Mouse (Mus musculus) ES-E14 (cell line): ENCODE measurements at regions not wholly inside any gene's neighbourhood (a gene's known extent, or its start where the extent isn't known, plus 50 kb on each side); places are given as distances from the start of the nearest gene placed in this dataset.

Experiments
- DNase-seq: peaks from one replicate; pipeline ENCODE4 v3.0.0-alpha.2; 2013; ENCODE audit warnings: low read depth, low spot score
- H3K27ac ChIP-seq: 2 replicates; pipeline ENCODE4 v1.5.1; 2012; ENCODE audit warnings: low read depth, mild to moderate bottlenecking, low read length, moderate library complexity, mixed read lengths; ENCODE audit not compliant: poor library complexity, insufficient read depth, severe bottlenecking
- H3K36me3 ChIP-seq: 2 replicates; pipeline ENCODE4 v1.6.1; 2012; ENCODE audit warnings: mild to moderate bottlenecking, low read length, moderate library complexity, mixed read lengths; ENCODE audit not compliant: control insufficient read depth, poor library complexity, insufficient read depth, severe bottlenecking
- H3K4me1 ChIP-seq, 2 experiments: fragments of 150-350 bp in 1 of 2; sonication (generic) in 1 of 2; 2 replicates each; pipeline ENCODE4 v1.6.1; 2012; ENCODE audit warnings: low read length in 2 of 2, mild to moderate bottlenecking in 1 of 2, mixed read lengths in 1 of 2; ENCODE audit not compliant: control insufficient read depth in 2 of 2, insufficient read depth in 2 of 2, poor library complexity in 1 of 2
- H3K4me3 ChIP-seq, 2 experiments: fragments of 150-350 bp in 1 of 2; sonication (generic) in 1 of 2; 2 replicates each; pipeline ENCODE4 v1.5.1; 2012; ENCODE audit warnings: low read length in 2 of 2, low read depth in 1 of 2, mild to moderate bottlenecking in 1 of 2, mixed read lengths in 1 of 2; ENCODE audit not compliant: insufficient read depth in 1 of 2, poor library complexity in 1 of 2, severe bottlenecking in 1 of 2
- H3K9ac ChIP-seq: 2 replicates; pipeline ENCODE4 v1.6.1; 2012; ENCODE audit warnings: low read depth, mild to moderate bottlenecking, low read length, mixed read lengths; ENCODE audit not compliant: poor library complexity, insufficient read depth, severe bottlenecking
- H3K9me3 ChIP-seq: fragments of 150-350 bp; sonication (generic); 2 replicates; pipeline ENCODE4 v1.6.1; 2012; ENCODE audit warnings: low read depth, mild to moderate bottlenecking, low read length; ENCODE audit not compliant: control insufficient read depth, insufficient read depth
- CHD2 ChIP-seq: IDR thresholded peaks from 2 replicates; pipeline ENCODE4 v1.6.1; 2014; ENCODE audit warnings: mild to moderate bottlenecking, low read depth, low read length, inconsistent platforms
- HCFC1 ChIP-seq: IDR thresholded peaks from 2 replicates; pipeline ENCODE4 v1.6.1; 2012; ENCODE audit warnings: low read length, inconsistent platforms, borderline replicate concordance; ENCODE audit not compliant: insufficient read depth
- MAFK ChIP-seq: IDR thresholded peaks from 2 replicates; pipeline ENCODE4 v1.6.1; 2014; ENCODE audit warnings: mild to moderate bottlenecking, low read depth, low read length, inconsistent platforms; ENCODE audit not compliant: insufficient read depth
- ZC3H11A ChIP-seq: IDR thresholded peaks from 2 replicates; pipeline ENCODE4 v1.6.1; 2012; ENCODE audit warnings: low read depth, mild to moderate bottlenecking, inconsistent platforms, low read length, borderline replicate concordance
- ZNF384 ChIP-seq: IDR thresholded peaks from 2 replicates; pipeline ENCODE4 v1.6.1; 2012; ENCODE audit warnings: low read depth, low read length, inconsistent platforms
- in situ Hi-C, 2 experiments: fragments of 600-800 bp; cut with MboI; formaldehyde crosslinking; loops; one replicate each; pipeline ENCODE4 v1.15.1; 2025; ENCODE audit warnings: low sequenced_read_pairs in 2 of 2, inconsistent platforms in 1 of 2; ENCODE audit not compliant: unreplicated experiment in 2 of 2

- no peak overlapping the region for H3K9ac ChIP-seq
- TF ChIP-seq ZNF384 (no peak), MAFK (no peak), ZC3H11A (no peak), CHD2 (no peak), HCFC1 (no peak)
- peaks cover 19 to 20% of the 10 kb centered on the region in 2 experiments for H3K4me1 ChIP-seq
- in situ Hi-C loops, result no loop called here
- no peaks in the 10 kb centered on the region for H3K36me3 ChIP-seq
- no peak for DNase-seq
- no peak overlapping the region for H3K27ac ChIP-seq
- H3K9me3 ChIP-seq, result no peaks in the 10 kb centered on the region
- H3K4me3 ChIP-seq, result no peak overlapping the region
Observed at GRCm38 (mm10) chr13:63716498-63716897, 98.5 kb upstream of the Ercc6l2 start.

- H3K27ac ChIP-seq, result no peak overlapping the region
- in situ Hi-C loops, result no loop called here
- no peak overlapping the region for H3K4me3 ChIP-seq
- peaks cover 20 to 22% of the 10 kb centered on the region in 2 experiments for H3K4me1 ChIP-seq
- no peak overlapping the region for H3K9ac ChIP-seq
- no peaks in the 10 kb centered on the region for H3K36me3 ChIP-seq
- no peak for DNase-seq
- no peaks in the 10 kb centered on the region for H3K9me3 ChIP-seq
- TF ChIP-seq MAFK (no peak), ZC3H11A (no peak), CHD2 (no peak), HCFC1 (no peak), ZNF384 (no peak)
Observed at GRCm38 (mm10) chr13:63717249-63717648, 97.8 kb upstream of the Ercc6l2 start.

GRCm38 (mm10) chr13:63718782-63719181 is 96.3 kb upstream of the Ercc6l2 start:
- Histone ChIP-seq H3K9ac (no peak overlapping the region), H3K36me3 (no peaks in the 10 kb centered on the region), H3K27ac (no peak overlapping the region), H3K9me3 (no peaks in the 10 kb centered on the region), H3K4me3 (no peak overlapping the region), H3K4me1 (peaks cover 20 to 22% of the 10 kb centered on the region in 2 experiments)
- TF ChIP-seq CHD2 (no peak), HCFC1 (no peak), ZC3H11A (no peak), ZNF384 (no peak), MAFK (no peak)
- no peak for DNase-seq
- in situ Hi-C loops, result no loop called here

GRCm38 (mm10) chr13:63719351-63720207 is 95.5 kb upstream of the Ercc6l2 start:
- Histone ChIP-seq H3K36me3 (no peaks in the 10 kb centered on the region), H3K9me3 (no peaks in the 10 kb centered on the region), H3K27ac (peak overlapping the region; percentile 51; the same call in 1 of the 2 replicates), H3K9ac (no peak overlapping the region), H3K4me1 (peaks cover 20 to 23% of the 10 kb centered on the region in 2 experiments), H3K4me3 (no peak overlapping the region)
- TF ChIP-seq CHD2, result no peak; the same call in 1 of the 2 replicates
- TF ChIP-seq ZNF384, result no peak
- no peak for TF ChIP-seq HCFC1
- no peak for TF ChIP-seq MAFK
- no peak for TF ChIP-seq ZC3H11A
- no peak for DNase-seq
- in situ Hi-C loops, result no loop called here
